Mouse (Mus musculus) thymus, adult 2 months (tissue): ENCODE measurements around the gene Ppp1r13b. TPM values are rescaled to one million over a fixed set of nuclear protein-coding genes. Genes with fewer than 3 reads are reported as not detected.

Source experiments
- DNase-seq: peaks from one replicate; pipeline ENCODE4 v3.0.0; 2021
- H3K27ac ChIP-seq: fragments of 200-500 bp; 2 replicates; pipeline ENCODE4 v1.5.1; 2012; ENCODE audit warnings: low read length, control low read depth; ENCODE audit not compliant: control insufficient read depth, insufficient read depth
- H3K27me3 ChIP-seq: fragments of 200-500 bp; 2 replicates; pipeline ENCODE4 v1.6.1; 2012; ENCODE audit warnings: mild to moderate bottlenecking, low read length, moderate library complexity, mixed read lengths; ENCODE audit not compliant: control insufficient read depth, insufficient read depth
- H3K36me3 ChIP-seq: fragments of 200-500 bp; 2 replicates; pipeline ENCODE4 v1.6.1; 2012; ENCODE audit warnings: mild to moderate bottlenecking, low read length, moderate library complexity; ENCODE audit not compliant: control insufficient read depth, insufficient read depth
- H3K4me1 ChIP-seq: fragments of 200-500 bp; replicated peaks from 2 replicates; pipeline ENCODE4 v1.6.1; 2012; ENCODE audit warnings: low read length; ENCODE audit not compliant: control insufficient read depth, insufficient read depth
- H3K4me3 ChIP-seq: fragments of 200-500 bp; 2 replicates; pipeline ENCODE4 v1.5.1; 2012; ENCODE audit warnings: mild to moderate bottlenecking, low read length, control low read depth, moderate library complexity; ENCODE audit not compliant: control insufficient read depth, insufficient read depth
- CTCF ChIP-seq: fragments of 200-500 bp; IDR thresholded peaks from 2 replicates; pipeline ENCODE4 v1.5.1; 2012; ENCODE audit warnings: mild to moderate bottlenecking, control low read depth, low read length, moderate library complexity, borderline replicate concordance; ENCODE audit not compliant: control insufficient read depth, poor library complexity, insufficient read depth; ENCODE audit errors: extremely low read depth
- POLR2A ChIP-seq: fragments of 200-500 bp; IDR thresholded peaks from 2 replicates; pipeline ENCODE4 v1.6.1; 2012; ENCODE audit warnings: mild to moderate bottlenecking, low read length, control low read depth, moderate library complexity; ENCODE audit not compliant: control insufficient read depth, poor library complexity, insufficient read depth; ENCODE audit errors: extremely low read depth
- WGBS: fragments of 180-500 bp; shearing (Covaris S2); methylation state at CpG from one replicate; pipeline ENCODE4 v1.1.7; 2018; 5-methylcytosine and 5-hydroxymethylcytosine counted together
- polyA plus RNA-seq: library from polyadenylated mRNA; depleted of rRNA; stranded (reverse); fragments of >200 nt; gene quantifications from 2 replicates; pipeline ENCODE4 v1.2.3, GENCODE M21; 2012

The Ppp1r13b gene
- polyA plus RNA-seq, 1 experiment = 30.1 TPM

GRCm38 (mm10) chr12:111888303-111888864, 19.5 kb downstream of the Ppp1r13b start:
- no peak overlapping the region for H3K27ac ChIP-seq

GRCm38 (mm10) chr12:111887005-111887404, 20.9 kb downstream of the Ppp1r13b start:
- WGBS = 100% methylated on average over 1 of the region's 1 CpGs
- no peak for DNase-seq
- Histone ChIP-seq H3K4me1 (no peaks in the 10 kb centered on the region), H3K4me3 (no peak overlapping the region), H3K27me3 (no peaks in the 10 kb centered on the region), H3K36me3 (no peaks in the 10 kb centered on the region), H3K27ac (no peak overlapping the region)
- TF ChIP-seq CTCF = no peak

More at GRCm38 (mm10) chr12:111888303-111888864, 19.5 kb downstream of the Ppp1r13b start:
- 92% methylated on average over 4 of the region's 4 CpGs for WGBS
- no peak for DNase-seq
- Histone ChIP-seq H3K4me1 (peaks cover 5% of the 10 kb centered on the region; the same call in 1 of the 2 replicates), H3K36me3 (no peaks in the 10 kb centered on the region), H3K27me3 (no peaks in the 10 kb centered on the region), H3K4me3 (no peak overlapping the region)
- TF ChIP-seq CTCF (no peak), POLR2A (no peak)

- Histone ChIP-seq H3K27ac (no peak overlapping the region), H3K27me3 (no peaks in the 10 kb centered on the region), H3K4me3 (no peak overlapping the region), H3K4me1 (no peaks in the 10 kb centered on the region), H3K36me3 (no peaks in the 10 kb centered on the region)
- no peak for DNase-seq
- TF ChIP-seq CTCF = no peak
- no peak for TF ChIP-seq POLR2A
- WGBS = 78% methylated on average over 4 of the region's 4 CpGs
Measured at GRCm38 (mm10) chr12:111882852-111883251, 25.1 kb downstream of the Ppp1r13b start.

- Histone ChIP-seq H3K27ac (no peak overlapping the region), H3K36me3 (no peaks in the 10 kb centered on the region), H3K4me1 (no peaks in the 10 kb centered on the region), H3K4me3 (no peak overlapping the region), H3K27me3 (no peaks in the 10 kb centered on the region)
- no peak for DNase-seq
- TF ChIP-seq POLR2A (no peak), CTCF (no peak)
- 67% methylated on average over 3 of the region's 3 CpGs for WGBS
Measured at GRCm38 (mm10) chr12:111882022-111882421, 25.9 kb downstream of the Ppp1r13b start.

- WGBS = 26% methylated on average over 3 of the region's 3 CpGs
- peak; percentile 83 for DNase-seq
- TF ChIP-seq POLR2A (no peak), CTCF (no peak)
- Histone ChIP-seq H3K27me3 (no peaks in the 10 kb centered on the region), H3K36me3 (no peaks in the 10 kb centered on the region), H3K4me3 (no peak overlapping the region), H3K27ac (no peak overlapping the region), H3K4me1 (no peaks in the 10 kb centered on the region; the same call in 1 of the 2 replicates)
Measured at GRCm38 (mm10) chr12:111878213-111878612, 29.7 kb downstream of the Ppp1r13b start.

- H3K4me1 ChIP-seq = no peaks in the 10 kb centered on the region; the same call in 1 of the 2 replicates
- no peak overlapping the region for H3K27ac ChIP-seq
- H3K36me3 ChIP-seq = peaks cover 6% of the 10 kb centered on the region; the same call in 1 of the 2 replicates
- TF ChIP-seq CTCF (no peak), POLR2A (no peak)
- DNase-seq = no peak
- no peaks in the 10 kb centered on the region for H3K27me3 ChIP-seq
- WGBS = 68% methylated on average over 3 of the region's 3 CpGs
- H3K4me3 ChIP-seq = no peak overlapping the region
Measured at GRCm38 (mm10) chr12:111875499-111875898, 32.4 kb downstream of the Ppp1r13b start.
